Mouse (Mus musculus) erythroblast, embryonic 14.5 days (primary cell): ENCODE results near the gene Kynu.

Source experiments
- GATA1 ChIP-seq: IDR thresholded peaks from 2 replicates; pipeline ENCODE4 v1.6.1; 2012; ENCODE audit warnings: low read length, inconsistent platforms, mixed read lengths
- TAL1 ChIP-seq: IDR thresholded peaks from 3 replicates; pipeline ENCODE4 v1.6.1; 2012; ENCODE audit warnings: low read length, inconsistent platforms, mixed read lengths

DNA sequence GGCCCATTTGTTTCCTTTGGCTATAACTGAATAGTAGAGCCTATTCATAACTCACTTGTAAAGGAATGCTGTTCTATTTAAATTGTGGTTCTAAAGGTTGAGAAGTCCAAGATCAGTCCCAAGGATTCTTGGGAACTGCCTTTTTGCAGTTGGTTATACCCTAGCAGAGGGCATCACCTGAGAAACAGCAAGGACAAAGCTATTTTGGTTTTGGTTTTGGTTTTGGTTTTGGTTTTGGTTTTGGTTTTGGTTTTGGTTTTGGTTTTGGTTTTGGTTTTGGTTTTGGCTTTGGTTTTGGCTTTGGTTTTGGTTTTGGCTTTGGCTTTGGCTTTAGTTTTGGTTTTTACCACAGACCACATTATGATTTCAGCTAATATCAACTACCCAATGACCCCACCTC, 66.0 kb downstream of the Kynu start:
- TF ChIP-seq TAL1 (no peak), GATA1 (no peak)
